Mouse (Mus musculus): ENCODE results near the gene 1110032A03Rik.

1110032A03Rik gene

GRCm38 (mm10) chr9:50774991-50775612, at the start of gene 1110032A03Rik, which contains the start of gene Alg9:
TSS of gene 1110032A03Rik (minus strand) at chr9:50775520.
TSS of gene Alg9 (plus strand) at chr9:50775019.
- DNase-seq (ENCODE audit: low spot score) = peak; percentile 93

GRCm38 (mm10) chr9:50823779-50824453, 48.6 kb upstream of the 1110032A03Rik start:
- no peak for DNase-seq (ENCODE audit: low spot score)

- DNase-seq (ENCODE audit: low spot score) = no peak
These were observed 46.9 kb upstream of the 1110032A03Rik start for GRCm38 (mm10) chr9:50822216-50822615.

GRCm38 (mm10) chr9:50821651-50822050, 46.3 kb upstream of the 1110032A03Rik start:
- DNase-seq (ENCODE audit: low spot score) = no peak

GRCm38 (mm10) chr9:50819716-50820115, 44.4 kb upstream of the 1110032A03Rik start:
- DNase-seq (ENCODE audit: low spot score) = no peak

GRCm38 (mm10) chr9:50818050-50818449, 42.7 kb upstream of the 1110032A03Rik start:
- no peak for DNase-seq (ENCODE audit: low spot score)

GRCm38 (mm10) chr9:50816512-50816911, 41.2 kb upstream of the 1110032A03Rik start:
- no peak for DNase-seq (ENCODE audit: low spot score)

GRCm38 (mm10) chr9:50815666-50816065, 40.3 kb upstream of the 1110032A03Rik start:
- no peak for DNase-seq (ENCODE audit: low spot score)

GRCm38 (mm10) chr9:50813796-50814195, 38.5 kb upstream of the 1110032A03Rik start:
- no peak for DNase-seq (ENCODE audit: low spot score)

GRCm38 (mm10) chr9:50811746-50812145, 36.4 kb upstream of the 1110032A03Rik start:
- no peak for DNase-seq (ENCODE audit: low spot score)

GRCm38 (mm10) chr9:50811187-50811586, 35.9 kb upstream of the 1110032A03Rik start:
- no peak for DNase-seq (ENCODE audit: low spot score)

- DNase-seq (ENCODE audit: low spot score) = no peak
These were observed 33.8 kb upstream of the 1110032A03Rik start for GRCm38 (mm10) chr9:50809146-50809545.

- DNase-seq (ENCODE audit: low spot score) = no peak
These were observed 33.2 kb upstream of the 1110032A03Rik start for GRCm38 (mm10) chr9:50808471-50808870.

- no peak for DNase-seq (ENCODE audit: low spot score)
These were observed 27.8 kb upstream of the 1110032A03Rik start for GRCm38 (mm10) chr9:50803055-50803671.

- peak; percentile 82 for DNase-seq (ENCODE audit: low spot score)
These were observed 25.7 kb upstream of the 1110032A03Rik start for GRCm38 (mm10) chr9:50800985-50801384.

- DNase-seq (ENCODE audit: low spot score) = no peak
These were observed 23.0 kb upstream of the 1110032A03Rik start for GRCm38 (mm10) chr9:50798368-50798767.

- DNase-seq (ENCODE audit: low spot score) = no peak
These were observed 22.3 kb upstream of the 1110032A03Rik start for GRCm38 (mm10) chr9:50797641-50798040.

- DNase-seq (ENCODE audit: low spot score) = no peak
These were observed 21.5 kb upstream of the 1110032A03Rik start for GRCm38 (mm10) chr9:50796776-50797175.

- DNase-seq (ENCODE audit: low spot score) = no peak
These were observed 19.9 kb upstream of the 1110032A03Rik start for GRCm38 (mm10) chr9:50795266-50795665.

GRCm38 (mm10) chr9:50782155-50782554, 6.8 kb upstream of the 1110032A03Rik start:
- DNase-seq (ENCODE audit: low spot score) = peak; percentile 67

- no peak for DNase-seq (ENCODE audit: low spot score)
These were observed 941 bp upstream of the 1110032A03Rik start for GRCm38 (mm10) chr9:50776162-50776760.

- DNase-seq (ENCODE audit: low spot score) = peak; percentile 49
These were observed 374 bp upstream of the 1110032A03Rik start for GRCm38 (mm10) chr9:50775662-50776126.

Data from embryo, embryonic 10 days (tissue).